Mouse (Mus musculus) lung, postnatal 0 days (tissue): Measurements from ENCODE around the gene Prkar1a.

Experiments used
- CTCF ChIP-seq: IDR thresholded peaks from 2 replicates; pipeline ENCODE4 v1.5.1; 2016; ENCODE audit warnings: antibody characterized with exemption, mild to moderate bottlenecking
- EP300 ChIP-seq: IDR thresholded peaks from 2 replicates; pipeline ENCODE4 v1.6.1; 2016; ENCODE audit warnings: antibody characterized with exemption, mild to moderate bottlenecking, control low read depth

- peak; percentile 65 for TF ChIP-seq CTCF
- TF ChIP-seq EP300: no peak
Measured at GRCm38 (mm10) chr11:109627648-109628047, 21.6 kb upstream of the Prkar1a start.
